Comparison of ENCODE assay signal across 17 mouse cellular contexts in genomic region chr5:116274365-116274764, GRCm38 (mm10). TPM values are rescaled to one million over a fixed set of nuclear protein-coding genes. Genes with fewer than 3 reads are reported as not detected.
DNase-seq lines count a peak whose midpoint lies in the region; ATAC-seq lines count a peak whose summit lies in the region.
"Had no signal": no experiment of that assay in that cellular context is flagged by ENCODE, and none has a peak within 500 bp of the region (broad histone marks: within the 10 kb centered on the region; RNA-seq: fewer than 3 reads in every experiment).

No protein-coding gene starts in this region.

- H3K36me3 ChIP-seq in forebrain, embryonic 12.5 days (replicated peaks): no peaks in the 10 kb centered on the region
- no peaks in the 10 kb centered on the region for H3K36me3 ChIP-seq in hindbrain, embryonic 15.5 days
- H3K36me3 ChIP-seq in midbrain, embryonic 16.5 days (ENCODE audit: control insufficient read depth, insufficient read depth, low read length): no peaks in the 10 kb centered on the region
- H3K36me3 ChIP-seq: embryonic facial prominence, embryonic 13.5 days; G1E; liver, embryonic 15.5 days had no signal

- ATAC-seq in forebrain, embryonic 12.5 days (ENCODE audit: low FRiP score): no peak
- ATAC-seq in hindbrain, embryonic 15.5 days (ENCODE audit: low FRiP score, low read depth): peak; percentile 45; the same call in 1 of the 2 replicates
- peak; percentile 46 for ATAC-seq in midbrain, embryonic 16.5 days

- H3K27me3 ChIP-seq in forebrain, embryonic 12.5 days: peaks cover 35% of the 10 kb centered on the region
- no peaks in the 10 kb centered on the region for H3K27me3 ChIP-seq in hindbrain, embryonic 15.5 days
- no peaks in the 10 kb centered on the region for H3K27me3 ChIP-seq in midbrain, embryonic 16.5 days (ENCODE audit: control insufficient read depth, insufficient read depth, low read depth, low read length)
- H3K27me3 ChIP-seq: embryonic facial prominence, embryonic 13.5 days; liver, embryonic 15.5 days had no signal

- H3K9ac ChIP-seq in forebrain, embryonic 12.5 days: no peak overlapping the region
- H3K9ac ChIP-seq in hindbrain, embryonic 15.5 days: no peak overlapping the region
- no peak overlapping the region; the same call in 1 of the 2 replicates for H3K9ac ChIP-seq in midbrain, embryonic 16.5 days (ENCODE audit: low read depth, low read length)
- H3K9ac ChIP-seq: embryonic facial prominence, embryonic 13.5 days; liver, embryonic 15.5 days had no signal

- no peak overlapping the region for H3K4me3 ChIP-seq in forebrain, embryonic 12.5 days (replicated peaks)
- H3K4me3 ChIP-seq in hindbrain, embryonic 15.5 days: no peak overlapping the region
- no peak overlapping the region for H3K4me3 ChIP-seq in midbrain, embryonic 16.5 days (ENCODE audit: low read depth, low read length)
- H3K4me3 ChIP-seq: embryonic facial prominence, embryonic 13.5 days; layer of hippocampus, adult 2 months; liver, embryonic 15.5 days had no signal

- WGBS in forebrain, embryonic 12.5 days: 31% methylated on average over 5 of the region's 5 CpGs
- WGBS in hindbrain, embryonic 15.5 days: 25% methylated on average over 5 of the region's 5 CpGs
- 31% methylated on average over 5 of the region's 5 CpGs for WGBS in midbrain, embryonic 16.5 days

- peak; percentile 28 for DNase-seq in MN1 (ENCODE audit: low spot score)
- DNase-seq in cerebellum, adult 11-12 months: no peak
- DNase-seq in spleen, postnatal 4 days (ENCODE audit: low spot score in 2 of 2): no peak
- DNase-seq in cerebellum, postnatal 14 days: no peak
- DNase-seq in B cell, adult 2 months: no peak
- DNase-seq: cerebellum, adult 8-10 months; kidney, adult 9 months; lung, postnatal 4 days; spleen, adult 18-20 months; thymus, adult 2 months had no signal

- peak overlapping the region; percentile 61 for H3K27ac ChIP-seq in forebrain, embryonic 12.5 days
- H3K27ac ChIP-seq in hindbrain, embryonic 15.5 days (replicated peaks): peak overlapping the region; percentile 47
- peak overlapping the region; percentile 78 for H3K27ac ChIP-seq in midbrain, embryonic 16.5 days (ENCODE audit: low read length)
- H3K27ac ChIP-seq: embryonic facial prominence, embryonic 13.5 days; layer of hippocampus, adult 2 months; liver, embryonic 15.5 days had no signal

- H3K9me3 ChIP-seq in forebrain, embryonic 12.5 days: peaks cover 9% of the 10 kb centered on the region; the same call in 1 of the 2 replicates
- H3K9me3 ChIP-seq in hindbrain, embryonic 15.5 days: no peaks in the 10 kb centered on the region
- H3K9me3 ChIP-seq in midbrain, embryonic 16.5 days (replicated peaks; ENCODE audit: control insufficient read depth, low read length, poor library complexity, severe bottlenecking): no peaks in the 10 kb centered on the region

- peaks cover 49% of the 10 kb centered on the region for H3K4me1 ChIP-seq in forebrain, embryonic 12.5 days
- H3K4me1 ChIP-seq in hindbrain, embryonic 15.5 days (replicated peaks): peaks cover 38% of the 10 kb centered on the region
- peaks cover 31% of the 10 kb centered on the region for H3K4me1 ChIP-seq in midbrain, embryonic 16.5 days (ENCODE audit: control insufficient read depth, insufficient read depth, low read length)
- H3K4me1 ChIP-seq: liver, embryonic 15.5 days had no signal

- H3K4me2 ChIP-seq in forebrain, embryonic 12.5 days: 0 out of 2 replicates have a peak overlapping the region, but pooled peaks have one; percentile 13
- H3K4me2 ChIP-seq in hindbrain, embryonic 15.5 days: no peak overlapping the region
- H3K4me2 ChIP-seq in midbrain, embryonic 16.5 days (ENCODE audit: low read length): no peak overlapping the region
- H3K4me2 ChIP-seq: embryonic facial prominence, embryonic 13.5 days; liver, embryonic 15.5 days had no signal

RNA-seq across cellular contexts. Expression of gene Ccdc60, which starts 14.4 kb away (rescaled TPM):
- polyA plus RNA-seq in forebrain, embryonic 12.5 days (2016; fragmentation: Nextera tagmentation; extraction: Ambion mirVana): 0.62 and 1.2 TPM in 2 replicates
- 2.5 and 2.8 TPM in 2 replicates for polyA plus RNA-seq in hindbrain, embryonic 15.5 days (2015; fragmentation: Nextera tagmentation; extraction: Ambion mirVana)
- 2.7 and 3.1 TPM in 2 replicates for polyA plus RNA-seq in midbrain, embryonic 16.5 days (2015; fragmentation: Nextera tagmentation; extraction: Ambion mirVana)
- polyA plus RNA-seq: G1E had no signal
